Mouse (Mus musculus) liver, adult 2 months (tissue): ENCODE measurements at regions not wholly inside any gene's neighbourhood (a gene's known extent, or its start where the extent isn't known, plus 50 kb on each side); places are given as distances from the start of the nearest gene placed in this dataset.

Experiments used
- CTCF ChIP-seq: fragments of 200-500 bp; IDR thresholded peaks from 2 replicates; pipeline ENCODE4 v1.5.1; 2011; ENCODE audit warnings: low read depth, low read length, control low read depth
- POLR2A ChIP-seq: fragments of 200-500 bp; IDR thresholded peaks from 2 replicates; pipeline ENCODE4 v1.6.1; 2011; ENCODE audit warnings: low read length, control low read depth; ENCODE audit not compliant: insufficient read depth; ENCODE audit errors: extremely low read depth

GRCm38 (mm10) chr1:17493596-17493995, 652.1 kb downstream of the Crisp4 start:
- TF ChIP-seq POLR2A: no peak
- TF ChIP-seq CTCF: no peak
